Comparison of ENCODE assay signal across 16 mouse cellular contexts in the genomic region with DNA sequence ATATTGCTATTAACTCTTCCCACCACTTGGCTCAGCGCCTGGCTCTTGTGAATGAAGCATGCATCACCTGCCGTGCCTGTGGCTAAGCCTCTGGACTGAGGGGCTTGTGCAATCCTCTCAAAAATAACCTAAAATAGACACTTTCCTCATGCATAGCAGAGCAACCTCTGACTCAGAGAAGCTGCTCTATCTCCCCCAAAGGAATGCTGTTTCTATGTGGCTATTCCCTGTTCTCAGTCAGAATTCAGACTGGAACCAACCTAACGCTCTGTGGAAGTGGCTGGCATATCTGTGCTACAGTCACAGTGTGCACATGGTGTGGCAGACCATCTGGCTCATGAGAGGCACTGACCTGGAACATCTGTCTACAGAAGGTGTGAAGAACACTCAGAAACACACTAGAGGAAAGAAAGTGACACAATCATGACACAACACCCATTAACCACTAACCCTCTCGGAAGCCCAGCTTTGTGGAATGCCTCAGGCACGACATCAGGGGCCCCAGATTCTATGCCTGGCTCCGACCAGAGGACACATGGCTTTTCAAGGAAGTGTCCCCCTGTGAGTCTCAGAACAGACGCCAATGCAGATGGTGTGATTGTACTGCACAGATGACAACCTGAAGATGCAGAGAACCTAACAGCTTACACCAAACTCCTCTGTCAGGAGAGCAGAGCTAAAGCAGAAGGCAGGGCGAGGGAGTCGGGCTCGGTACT.
A peak's percentile ranks its signal among the peaks of the same experiment; 100 is the strongest.
DNase-seq lines count a peak whose midpoint lies in the region; ATAC-seq and TF ChIP-seq lines count a peak whose summit lies in the region.
"Had no signal": no experiment of that assay in that cellular context is flagged by ENCODE, and none has a peak within 500 bp of the region (broad histone marks: within the 10 kb centered on the region; RNA-seq: fewer than 3 reads in every experiment).

No protein-coding gene starts in this region.

- peak overlapping the region; percentile 13; the same call in 1 of the 2 replicates for H3K27ac ChIP-seq in cerebellum, adult 2 months (ENCODE audit: insufficient read depth, low read length)
- H3K27ac ChIP-seq in lung, embryonic 14.5 days (ENCODE audit: low read depth) = no peak overlapping the region
- H3K27ac ChIP-seq in forebrain, embryonic 15.5 days (replicated peaks) = no peak overlapping the region
- no peak overlapping the region for H3K27ac ChIP-seq in midbrain, postnatal 0 days (ENCODE audit: low read depth, low read length)
- H3K27ac ChIP-seq: embryonic facial prominence, embryonic 13.5 days; heart, embryonic 13.5 days; limb, embryonic 12.5 days; lung, embryonic 15.5 days had no signal

- WGBS in cerebellum, adult 2 months = 14% methylated on average over 10 of the region's 10 CpGs
- WGBS in lung, embryonic 14.5 days = 51% methylated on average over 10 of the region's 10 CpGs
- WGBS in lung, adult 2 months = 58% methylated on average over 10 of the region's 10 CpGs
- WGBS in forebrain, embryonic 15.5 days = 50% methylated on average over 10 of the region's 10 CpGs
- 67% methylated on average over 10 of the region's 10 CpGs for WGBS in midbrain, postnatal 0 days

- no peak overlapping the region for H3K9ac ChIP-seq in lung, embryonic 14.5 days
- H3K9ac ChIP-seq in forebrain, embryonic 15.5 days (replicated peaks) = no peak overlapping the region
- H3K9ac ChIP-seq in midbrain, postnatal 0 days (replicated peaks; ENCODE audit: low read length, poor library complexity, severe bottlenecking) = no peak overlapping the region
- H3K9ac ChIP-seq: embryonic facial prominence, embryonic 13.5 days; heart, embryonic 13.5 days; limb, embryonic 12.5 days; lung, embryonic 15.5 days had no signal

- no peak for ATAC-seq in lung, embryonic 14.5 days (ENCODE audit: insufficient read depth)
- peak; percentile 70 for ATAC-seq in forebrain, embryonic 15.5 days (replicated peaks)
- ATAC-seq in midbrain, postnatal 0 days (ENCODE audit: low FRiP score) = no peak

- no peak overlapping the region for H3K4me2 ChIP-seq in lung, embryonic 14.5 days
- H3K4me2 ChIP-seq in forebrain, embryonic 15.5 days (replicated peaks) = no peak overlapping the region
- H3K4me2 ChIP-seq in midbrain, postnatal 0 days (ENCODE audit: low read depth, low read length, poor library complexity, severe bottlenecking) = no peak overlapping the region
- H3K4me2 ChIP-seq: embryonic facial prominence, embryonic 13.5 days; heart, embryonic 13.5 days; limb, embryonic 12.5 days; lung, embryonic 15.5 days had no signal

- no peaks in the 10 kb centered on the region for H3K4me1 ChIP-seq in cerebellum, adult 2 months (ENCODE audit: control insufficient read depth, insufficient read depth, low read length)
- H3K4me1 ChIP-seq in lung, embryonic 14.5 days (ENCODE audit: insufficient read depth) = no peaks in the 10 kb centered on the region
- no peaks in the 10 kb centered on the region for H3K4me1 ChIP-seq in lung, adult 2 months (ENCODE audit: control insufficient read depth, insufficient read depth, low read length)
- peaks cover 10% of the 10 kb centered on the region; the same call in 1 of the 2 replicates for H3K4me1 ChIP-seq in forebrain, embryonic 15.5 days
- no peaks in the 10 kb centered on the region for H3K4me1 ChIP-seq in midbrain, postnatal 0 days (ENCODE audit: insufficient read depth, low read length)
- H3K4me1 ChIP-seq: embryonic facial prominence, embryonic 13.5 days; limb, embryonic 12.5 days; lung, embryonic 15.5 days had no signal

- H3K9me3 ChIP-seq in lung, embryonic 14.5 days (ENCODE audit: low read depth, low read length) = no peaks in the 10 kb centered on the region
- no peaks in the 10 kb centered on the region for H3K9me3 ChIP-seq in forebrain, embryonic 15.5 days
- no peaks in the 10 kb centered on the region for H3K9me3 ChIP-seq in midbrain, postnatal 0 days (ENCODE audit: low read length)
- H3K9me3 ChIP-seq: embryonic facial prominence, embryonic 13.5 days; G1E; heart, embryonic 13.5 days; limb, embryonic 12.5 days; lung, embryonic 15.5 days had no signal

- TF ChIP-seq POLR2A in cerebellum, adult 2 months (IDR thresholded peaks at IDR 0.05; ENCODE audit: borderline replicate concordance, insufficient read depth, low read length) = no peak
- TF ChIP-seq POLR2A in lung, adult 2 months (IDR thresholded peaks at IDR 0.05; ENCODE audit: borderline replicate concordance, extremely low read depth, low read depth, low read length) = no peak

- H3K27me3 ChIP-seq in cerebellum, adult 2 months (ENCODE audit: control insufficient read depth, insufficient read depth, low read length) = no peaks in the 10 kb centered on the region; the same call in 1 of the 2 replicates
- H3K27me3 ChIP-seq in lung, embryonic 14.5 days (ENCODE audit: insufficient read depth, low read length) = no peaks in the 10 kb centered on the region
- no peaks in the 10 kb centered on the region for H3K27me3 ChIP-seq in forebrain, embryonic 15.5 days
- no peaks in the 10 kb centered on the region for H3K27me3 ChIP-seq in midbrain, postnatal 0 days (ENCODE audit: insufficient read depth, low read length)
- H3K27me3 ChIP-seq: embryonic facial prominence, embryonic 13.5 days; heart, embryonic 13.5 days; limb, embryonic 12.5 days; lung, embryonic 15.5 days had no signal

- no peaks in the 10 kb centered on the region for H3K36me3 ChIP-seq in lung, embryonic 14.5 days (ENCODE audit: insufficient read depth)
- no peaks in the 10 kb centered on the region for H3K36me3 ChIP-seq in forebrain, embryonic 15.5 days
- no peaks in the 10 kb centered on the region for H3K36me3 ChIP-seq in midbrain, postnatal 0 days (ENCODE audit: insufficient read depth, low read length)
- H3K36me3 ChIP-seq: embryonic facial prominence, embryonic 13.5 days; G1E; heart, embryonic 13.5 days; limb, embryonic 12.5 days; lung, embryonic 15.5 days had no signal

- H3K4me3 ChIP-seq in cerebellum, adult 2 months (replicated peaks; ENCODE audit: insufficient read depth, low read depth, low read length) = no peak overlapping the region
- no peak overlapping the region for H3K4me3 ChIP-seq in lung, embryonic 14.5 days (ENCODE audit: low read depth, low read length)
- no peak overlapping the region for H3K4me3 ChIP-seq in lung, adult 2 months (replicated peaks; ENCODE audit: extremely low read depth, low read depth, low read length)
- H3K4me3 ChIP-seq in forebrain, embryonic 15.5 days = no peak overlapping the region
- H3K4me3 ChIP-seq in midbrain, postnatal 0 days (ENCODE audit: low read depth, low read length) = no peak overlapping the region
- H3K4me3 ChIP-seq: embryonic facial prominence, embryonic 13.5 days; heart, embryonic 13.5 days; limb, embryonic 12.5 days; lung, embryonic 15.5 days; myocyte had no signal

- no peak for TF ChIP-seq CTCF in cerebellum, adult 2 months (IDR thresholded peaks at IDR 0.05; ENCODE audit: borderline replicate concordance, insufficient read depth, low read depth, low read length)
- TF ChIP-seq CTCF in lung, embryonic 14.5 days (IDR thresholded peaks at IDR 0.05; ENCODE audit: low read depth) = no peak
- TF ChIP-seq CTCF in lung, adult 2 months (IDR thresholded peaks at IDR 0.05; ENCODE audit: insufficient read depth, low read length) = no peak
- no peak for TF ChIP-seq CTCF in midbrain, postnatal 0 days (IDR thresholded peaks at IDR 0.05)

- no peak for DNase-seq in cerebellum, adult 2 months
- no peak for DNase-seq in cerebellum, adult 9-11 months
- DNase-seq in lung, embryonic 14.5 days = peak; percentile 10
- no peak for DNase-seq in lung, adult 2 months
- peak; percentile 69 for DNase-seq in midbrain, postnatal 0 days (ENCODE audit: low spot score)
- no peak for DNase-seq in MN1 (ENCODE audit: low spot score)
- no peak for DNase-seq in heart, postnatal 4 days
- DNase-seq: cerebellum, adult 11 months; right cerebral cortex, postnatal 14 days had no signal

Comparison
In these comparisons a context has a peak if more than half of its experiments do, and no peak if none do; other contexts are left out.
1. DNase-seq: peak in lung, embryonic 14.5 days (single experiment) and midbrain, postnatal 0 days (single experiment); none in cerebellum, adult 2 months (0 of 2), cerebellum, adult 9-11 months (single experiment), lung, adult 2 months (single experiment), MN1 (single experiment) and heart, postnatal 4 days (single experiment).